Mouse (Mus musculus): Measurements from ENCODE around the gene Bod1l.

GRCm38 (mm10) chr5:41790517-41790916 lies 53.6 kb downstream of the Bod1l start:
- TF ChIP-seq CTCF (conservative IDR thresholded peaks at IDR 0.05 in 1 of 2, IDR thresholded peaks at IDR 0.05 in 1 of 2; ENCODE audit: low read depth in 2 of 2, low read length in 2 of 2) (no peak), POLR2AphosphoS2 (IDR thresholded peaks at IDR 0.05; ENCODE audit: low read depth, low read length) (no peak), JUN (IDR thresholded peaks at IDR 0.05; ENCODE audit: insufficient read depth, low read depth, low read length) (no peak), MAFK (IDR thresholded peaks at IDR 0.05; ENCODE audit: insufficient replicate concordance, low read length) (no peak), POLR2A (IDR thresholded peaks at IDR 0.05; ENCODE audit: low read depth, low read length) (no peak), USF2 (conservative IDR thresholded peaks at IDR 0.05; ENCODE audit: low read depth, low read length) (no peak), ELF1 (IDR thresholded peaks at IDR 0.05; ENCODE audit: low read depth, low read length) (no peak), USF1 (IDR thresholded peaks at IDR 0.05; ENCODE audit: low read depth, low read length) (no peak), RAD21 (IDR thresholded peaks at IDR 0.05; ENCODE audit: low read depth, low read length) (no peak), ZMIZ1 (IDR thresholded peaks at IDR 0.05; ENCODE audit: low read depth, low read length) (no peak), TCF12 (IDR thresholded peaks at IDR 0.05; ENCODE audit: low read depth, low read length) (no peak)

Data from CH12.LX (cell line).